Mouse (Mus musculus) brain, embryonic 14.5 days (tissue): ENCODE measurements around the gene Pcbp2. TPM values are rescaled to one million over a fixed set of nuclear protein-coding genes. Genes with fewer than 3 reads are reported as not detected.
A peak's percentile ranks its signal among the peaks of the same experiment; 100 is the strongest.

Experiments
- DNase-seq: peaks from one replicate; pipeline ENCODE4 v3.0.0-alpha.2; 2011; ENCODE audit warnings: low read depth
- CTCF ChIP-seq: fragments of 200-500 bp; IDR thresholded peaks from 2 replicates; pipeline ENCODE4 v1.5.1; 2012; ENCODE audit warnings: inconsistent platforms, mild to moderate bottlenecking, moderate library complexity, borderline replicate concordance; ENCODE audit not compliant: insufficient read depth, insufficient read length; ENCODE audit errors: extremely low read depth
- POLR2A ChIP-seq: fragments of 200-500 bp; IDR thresholded peaks from 2 replicates; pipeline ENCODE4 v1.6.1; 2012; ENCODE audit warnings: mild to moderate bottlenecking, inconsistent platforms, borderline replicate concordance; ENCODE audit not compliant: poor library complexity, insufficient read depth, insufficient read length, severe bottlenecking; ENCODE audit errors: extremely low read depth
- polyA plus RNA-seq: library from polyadenylated mRNA; depleted of rRNA; stranded (reverse); fragments of >200 nt; gene quantifications from 2 replicates; pipeline ENCODE4 v1.2.3, GENCODE M21; 2012

The Pcbp2 gene
- polyA plus RNA-seq, 1 experiment: 716 TPM

DNA sequence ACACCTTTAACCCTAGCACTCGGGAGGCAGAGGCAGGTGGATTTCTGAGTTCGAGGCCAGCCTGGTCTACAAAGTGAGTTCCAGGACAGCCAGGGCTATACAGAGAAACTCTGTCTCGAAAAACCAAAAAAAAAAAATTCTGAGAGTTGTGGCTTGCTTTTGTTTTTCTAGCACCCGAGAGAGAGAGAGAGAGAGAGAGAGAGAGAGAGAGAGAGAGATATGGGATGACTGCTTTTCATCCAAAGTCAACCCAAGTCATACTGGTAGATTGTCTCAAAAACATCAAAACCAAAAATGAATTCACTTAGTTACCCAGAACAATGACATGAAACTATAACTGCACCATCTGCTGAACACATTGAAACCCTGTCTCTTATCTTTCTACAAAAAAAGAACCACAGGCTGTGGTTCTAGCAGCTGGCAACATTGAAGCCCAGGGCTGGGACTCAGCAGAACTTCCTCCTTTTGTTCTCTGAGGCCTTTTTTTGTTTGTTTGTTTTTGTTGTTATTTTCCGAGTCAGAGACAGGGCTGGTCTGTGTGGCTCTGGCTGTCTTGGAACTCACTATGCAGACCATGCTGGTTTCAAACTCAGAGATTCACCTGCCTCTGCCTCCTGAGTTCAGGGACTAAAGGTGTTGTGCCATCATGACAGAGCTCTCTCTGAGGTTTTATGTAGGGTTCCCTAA lies 12.1 kb upstream of the Pcbp2 start:
- TF ChIP-seq CTCF (no peak), POLR2A (no peak)
- DNase-seq: no peak

DNA sequence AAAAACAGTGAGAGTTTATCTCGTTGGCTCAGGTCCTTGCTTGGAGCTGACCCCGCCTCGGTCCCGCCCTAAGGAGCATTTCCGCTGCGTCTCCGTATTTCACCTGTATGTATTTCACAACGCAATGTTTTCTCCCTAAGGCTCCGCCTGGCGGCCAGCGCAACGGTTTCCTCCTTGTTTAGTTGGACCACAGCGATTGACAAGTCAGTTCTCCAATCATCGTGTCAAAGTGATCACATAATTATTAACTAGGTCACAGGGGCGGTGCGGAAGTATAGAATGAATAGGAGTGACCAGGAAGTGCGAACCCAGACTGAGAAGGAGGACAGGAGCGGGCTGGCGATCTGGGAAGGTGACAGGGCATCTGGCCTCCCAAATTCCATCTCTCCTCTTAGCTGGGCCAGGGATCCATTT lies 11.4 kb upstream of the Pcbp2 start, which contains the start of gene Prr13:
TSS of gene Prr13 (plus strand) at position 125 of the 414 bp plus-strand sequence.
- TF ChIP-seq CTCF (peak; percentile 73), POLR2A (no peak)

GRCm38 (mm10) chr15:102459381-102459780 lies 11.0 kb upstream of the Pcbp2 start:
- TF ChIP-seq CTCF (no peak), POLR2A (no peak)
- DNase-seq: no peak

More for the DNA sequence above, 11.4 kb upstream of the Pcbp2 start, which contains the start of gene Prr13:
- peak; percentile 98 for DNase-seq

- no peak for DNase-seq
- TF ChIP-seq POLR2A (no peak), CTCF (no peak)
These were observed 10.5 kb upstream of the Pcbp2 start for GRCm38 (mm10) chr15:102459847-102460246.

GRCm38 (mm10) chr15:102460409-102460808 lies 9.9 kb upstream of the Pcbp2 start:
- DNase-seq: no peak
- TF ChIP-seq POLR2A: no peak
- no peak for TF ChIP-seq CTCF

DNA sequence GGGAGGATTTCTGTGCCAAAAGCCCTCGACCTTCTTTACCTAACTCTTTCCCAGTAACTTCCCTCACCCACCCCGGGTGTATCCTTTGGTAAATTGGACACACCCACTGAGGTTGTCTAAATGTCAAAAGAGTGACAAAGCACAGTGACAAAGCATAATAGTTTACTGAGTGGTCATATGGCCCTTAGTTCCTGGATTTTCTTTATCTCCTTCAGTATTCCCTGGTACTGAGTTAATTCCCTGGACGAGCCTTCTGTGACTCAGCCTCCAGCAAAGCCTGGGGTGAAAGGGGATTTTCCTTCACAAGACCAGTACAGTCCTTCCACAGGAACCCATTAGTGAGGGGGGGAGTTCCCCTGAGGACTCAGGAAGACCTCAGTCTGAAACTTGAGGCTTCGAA lies 9.4 kb upstream of the Pcbp2 start:
- no peak for DNase-seq
- TF ChIP-seq CTCF (no peak), POLR2A (no peak)

GRCm38 (mm10) chr15:102461430-102462075 lies 8.8 kb upstream of the Pcbp2 start:
- DNase-seq: no peak
- TF ChIP-seq POLR2A: no peak
- TF ChIP-seq CTCF: no peak

GRCm38 (mm10) chr15:102463666-102464065 lies 6.7 kb upstream of the Pcbp2 start:
- DNase-seq: peak; percentile 14
- TF ChIP-seq POLR2A (no peak), CTCF (peak; percentile 12; the same call in 1 of the 2 replicates)

DNA sequence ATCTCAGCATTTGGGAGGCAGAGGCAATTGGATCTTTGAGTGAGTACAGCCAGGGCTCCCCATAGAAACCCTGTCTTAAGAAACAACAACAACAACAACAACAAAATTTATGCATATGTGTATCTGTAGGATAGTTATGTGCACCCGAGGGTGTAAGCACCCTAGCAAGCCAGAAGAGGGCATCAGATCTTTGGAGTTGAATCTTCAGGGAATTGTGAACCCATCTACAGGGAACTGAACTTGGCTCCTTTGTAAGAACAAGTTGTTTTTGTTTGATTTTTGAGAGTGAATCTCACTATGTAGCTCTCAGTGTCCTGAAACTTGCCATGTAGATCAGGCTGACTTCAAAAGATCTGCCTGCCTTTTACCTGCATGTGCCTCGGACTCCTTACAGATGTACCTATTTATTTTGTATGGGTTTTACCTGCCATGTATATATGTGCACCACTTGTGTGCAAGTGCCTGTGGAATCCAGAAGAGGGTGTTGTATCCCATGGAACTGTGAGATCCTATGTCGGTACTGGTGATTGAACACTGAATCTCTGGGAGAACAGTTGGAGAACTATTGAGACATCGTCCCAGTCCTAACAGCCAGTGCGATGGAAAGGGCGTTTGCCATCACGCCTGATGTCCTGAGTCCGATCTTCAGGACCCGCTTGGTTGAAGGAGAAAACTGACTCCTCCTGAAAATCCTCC lies 1.5 kb upstream of the Pcbp2 start:
- TF ChIP-seq POLR2A (no peak), CTCF (no peak)
- DNase-seq: no peak

GRCm38 (mm10) chr15:102470605-102471294 lies 411 bp downstream of the Pcbp2 start:
- TF ChIP-seq POLR2A (no peak), CTCF (no peak)

GRCm38 (mm10) chr15:102471295-102471645 lies 931 bp downstream of the Pcbp2 start:
- TF ChIP-seq CTCF (no peak), POLR2A (no peak)
- DNase-seq: no peak

More at GRCm38 (mm10) chr15:102470605-102471294, 411 bp downstream of the Pcbp2 start:
- peak; percentile 95 for DNase-seq

GRCm38 (mm10) chr15:102471727-102472126 lies 1.4 kb downstream of the Pcbp2 start:
- no peak for DNase-seq
- TF ChIP-seq CTCF (no peak), POLR2A (no peak)

DNA sequence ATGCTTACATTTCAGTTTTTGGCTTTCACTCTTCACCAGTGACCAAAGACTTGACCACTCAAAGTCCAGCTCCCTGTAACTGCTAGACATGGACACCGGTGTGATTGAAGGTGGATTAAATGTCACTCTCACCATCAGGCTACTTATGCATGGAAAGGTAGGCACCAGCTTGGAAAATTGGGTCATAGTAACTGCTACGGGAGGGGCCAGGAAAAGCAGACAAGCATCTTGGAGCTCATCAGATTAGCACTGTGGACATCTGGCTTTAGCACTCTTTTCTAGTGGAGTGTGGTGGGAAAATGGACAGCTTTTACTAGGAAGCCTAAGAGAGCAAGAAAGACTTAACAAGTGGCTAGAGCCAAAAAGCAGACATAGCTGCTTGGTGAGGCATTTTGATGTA lies 2.9 kb downstream of the Pcbp2 start:
- no peak for DNase-seq
- no peak for TF ChIP-seq CTCF
- TF ChIP-seq POLR2A: no peak
